Mouse (Mus musculus) brain, embryonic 14.5 days (tissue): Measurements from ENCODE around the gene Specc1l.

ENCODE experiments used
- CTCF ChIP-seq: fragments of 200-500 bp; IDR thresholded peaks from 2 replicates; pipeline ENCODE4 v1.5.1; 2012; ENCODE audit warnings: inconsistent platforms, mild to moderate bottlenecking, moderate library complexity, borderline replicate concordance; ENCODE audit not compliant: insufficient read depth, insufficient read length; ENCODE audit errors: extremely low read depth
- POLR2A ChIP-seq: fragments of 200-500 bp; IDR thresholded peaks from 2 replicates; pipeline ENCODE4 v1.6.1; 2012; ENCODE audit warnings: mild to moderate bottlenecking, inconsistent platforms, borderline replicate concordance; ENCODE audit not compliant: poor library complexity, insufficient read depth, insufficient read length, severe bottlenecking; ENCODE audit errors: extremely low read depth

GRCm38 (mm10) chr10:75251011-75251410 is 39.1 kb downstream of the Specc1l start:
- TF ChIP-seq POLR2A (no peak), CTCF (peak; percentile 42; the same call in 1 of the 2 replicates)
